Mouse (Mus musculus) lung, embryonic 14.5 days (tissue): ENCODE results near the gene Hepacam. TPM values are rescaled to one million over a fixed set of nuclear protein-coding genes. Genes with fewer than 3 reads are reported as not detected.

Source experiments
- ATAC-seq: fragments of 200-750 bp; cut with Nextera tagmentation; 2 replicates; pipeline ENCODE4 v1.8.0; 2017; ENCODE audit warnings: mild to moderate bottlenecking, moderate TSS enrichment, moderate library complexity; ENCODE audit not compliant: insufficient read depth
- DNase-seq: peaks from one replicate; pipeline ENCODE4 v3.0.0-alpha.2; 2015
- H3K27ac ChIP-seq: fragments of 300-500 bp; sonication (generic); 2 replicates; pipeline ENCODE4 v1.5.1; 2014; ENCODE audit warnings: low read depth, mild to moderate bottlenecking, moderate library complexity
- H3K27me3 ChIP-seq: fragments of 300-500 bp; sonication (generic); 2 replicates; pipeline ENCODE4 v1.6.1; 2014; ENCODE audit warnings: low read length, control low read depth; ENCODE audit not compliant: insufficient read depth
- H3K36me3 ChIP-seq: fragments of 300-500 bp; sonication (generic); 2 replicates; pipeline ENCODE4 v1.6.1; 2014; ENCODE audit warnings: control low read depth; ENCODE audit not compliant: insufficient read depth
- H3K4me1 ChIP-seq: fragments of 300-500 bp; sonication (generic); 2 replicates; pipeline ENCODE4 v1.6.1; 2014; ENCODE audit warnings: antibody characterized with exemption, control low read depth; ENCODE audit not compliant: insufficient read depth
- H3K4me2 ChIP-seq: fragments of 300-500 bp; sonication (generic); 2 replicates; pipeline ENCODE4 v1.6.1; 2014; ENCODE audit warnings: mild to moderate bottlenecking
- H3K4me3 ChIP-seq: fragments of 300-500 bp; sonication (generic); 2 replicates; pipeline ENCODE4 v1.5.1; 2014; ENCODE audit warnings: low read depth, low read length
- H3K9ac ChIP-seq: fragments of 300-500 bp; sonication (generic); 2 replicates; pipeline ENCODE4 v1.6.1; 2014
- H3K9me3 ChIP-seq: fragments of 300-500 bp; sonication (generic); 2 replicates; pipeline ENCODE4 v1.6.1; 2016; ENCODE audit warnings: low read depth, low read length, control low read depth
- CTCF ChIP-seq: IDR thresholded peaks from 2 replicates; pipeline ENCODE4 v1.5.1; 2016; ENCODE audit warnings: antibody characterized with exemption, low read depth
- WGBS: fragments of 180-500 bp; shearing (Covaris S2); extraction: QIAGEN DNeasy Blood & Tissue Kit; methylation state at CpG from one replicate; pipeline ENCODE4 v1.1.7; 2014; 5-methylcytosine and 5-hydroxymethylcytosine counted together
- polyA plus RNA-seq: library from polyadenylated mRNA; unstranded; fragments of >200 nt; fragmentation: Nextera tagmentation; extraction: Ambion mirVana; gene quantifications from 2 replicates; pipeline ENCODE4 v1.2.1, GENCODE M21; 2014

Hepacam gene
- polyA plus RNA-seq, 1 experiment from 2014 or later: not detected

GRCm38 (mm10) chr9:37433823-37434560, 66.8 kb downstream of the Hepacam start:
- H3K4me2 ChIP-seq: peak overlapping the region; percentile 65
- peak; percentile 72 for DNase-seq
- ATAC-seq: peak; percentile 22; the same call in 1 of the 2 replicates
- no peak overlapping the region for H3K9ac ChIP-seq
- TF ChIP-seq CTCF: no peak
- 0 out of 2 replicates have a peak overlapping the region, but pooled peaks have one; percentile 33 for H3K4me3 ChIP-seq
- H3K36me3 ChIP-seq: no peaks in the 10 kb centered on the region
- H3K9me3 ChIP-seq: no peaks in the 10 kb centered on the region
- H3K27ac ChIP-seq: no peak overlapping the region
- H3K4me1 ChIP-seq: 0 out of 2 replicates have a peak, but pooled peaks cover 3% of the 10 kb centered on the region
- H3K27me3 ChIP-seq: peaks cover 70% of the 10 kb centered on the region
- 1% methylated on average over 18 of the region's 18 CpGs for WGBS

GRCm38 (mm10) chr9:37434932-37435331, 67.8 kb downstream of the Hepacam start:
- TF ChIP-seq CTCF: no peak
- Histone ChIP-seq H3K4me3 (no peak overlapping the region), H3K27ac (no peak overlapping the region), H3K27me3 (peaks cover 60% of the 10 kb centered on the region), H3K9ac (no peak overlapping the region), H3K36me3 (no peaks in the 10 kb centered on the region), H3K4me2 (no peak overlapping the region), H3K9me3 (no peaks in the 10 kb centered on the region), H3K4me1 (0 out of 2 replicates have a peak, but pooled peaks cover 3% of the 10 kb centered on the region)
- no peak for DNase-seq
- 3% methylated on average over 14 of the region's 14 CpGs for WGBS
- ATAC-seq: no peak

- TF ChIP-seq CTCF: no peak
- ATAC-seq (no peak), DNase-seq (no peak)
- Histone ChIP-seq H3K9ac (no peak overlapping the region), H3K4me2 (no peak overlapping the region), H3K4me1 (0 out of 2 replicates have a peak, but pooled peaks cover 3% of the 10 kb centered on the region), H3K4me3 (no peak overlapping the region), H3K27me3 (peaks cover 55% of the 10 kb centered on the region), H3K9me3 (no peaks in the 10 kb centered on the region), H3K27ac (no peak overlapping the region), H3K36me3 (no peaks in the 10 kb centered on the region)
- 14% methylated on average over 4 of the region's 4 CpGs for WGBS
Measured at GRCm38 (mm10) chr9:37435616-37436015, 68.5 kb downstream of the Hepacam start.

Other genes starting within 250 kb of the Hepacam start
- 6.7 and 7.1 TPM in 2 replicates for gene Pknox2, start 219.9 kb upstream of the Hepacam start, polyA plus RNA-seq
- 12.6 and 13.3 TPM in 2 replicates for gene Tmem218, start 159.1 kb upstream of the Hepacam start, polyA plus RNA-seq
- 1.4 and 1.8 TPM in 2 replicates for gene Slc37a2, start 111.6 kb upstream of the Hepacam start, polyA plus RNA-seq
- 7.9 and 8.8 TPM in 2 replicates for gene Ccdc15, start 18.9 kb upstream of the Hepacam start, polyA plus RNA-seq
- 22.8 and 25.8 TPM in 2 replicates for gene Robo4, start 34.5 kb downstream of the Hepacam start, polyA plus RNA-seq
- 0.24 and 0.41 TPM in 2 replicates for gene Robo3, start 65.9 kb downstream of the Hepacam start, polyA plus RNA-seq
- 32.4 and 35.7 TPM in 2 replicates for gene Msantd2, start 122.0 kb downstream of the Hepacam start, polyA plus RNA-seq
- 149 and 152 TPM in 2 replicates for gene Esam, start 160.7 kb downstream of the Hepacam start, polyA plus RNA-seq
- 17.0 and 18.8 TPM in 2 replicates for gene Vsig2, start 171.9 kb downstream of the Hepacam start, polyA plus RNA-seq
- gene Nrgn, start 185.6 kb downstream of the Hepacam start, polyA plus RNA-seq: 6.0 and 7.2 TPM in 2 replicates
- gene Siae, start 188.3 kb downstream of the Hepacam start, polyA plus RNA-seq: 11.4 and 12.2 TPM in 2 replicates
- 7.1 and 7.5 TPM in 2 replicates for gene Spa17, start 246.4 kb downstream of the Hepacam start, polyA plus RNA-seq